Mouse (Mus musculus) midbrain, postnatal 0 days (tissue): ENCODE data around the gene Olfr965. TPM values are rescaled to one million over a fixed set of nuclear protein-coding genes. Genes with fewer than 3 reads are reported as not detected.
A peak's percentile ranks its signal among the peaks of the same experiment; 100 is the strongest.

Experiments used
- ATAC-seq: fragments of 200-750 bp; cut with Nextera tagmentation; 2 replicates; pipeline ENCODE4 v1.8.0; 2017; ENCODE audit warnings: moderate number of reproducible peaks, mild to moderate bottlenecking, moderate TSS enrichment, moderate library complexity; ENCODE audit not compliant: low FRiP score
- DNase-seq: peaks from one replicate; pipeline ENCODE4 v3.0.0-alpha.2; 2015; ENCODE audit warnings: low spot score
- H3K27ac ChIP-seq: fragments of 300-500 bp; sonication (generic); 2 replicates; pipeline ENCODE4 v1.5.1; 2014; ENCODE audit warnings: low read depth, mild to moderate bottlenecking, low read length, mixed read lengths
- H3K27me3 ChIP-seq: fragments of 300-500 bp; sonication (generic); 2 replicates; pipeline ENCODE4 v1.6.1; 2014; ENCODE audit warnings: low read length, control low read depth, mixed read lengths; ENCODE audit not compliant: insufficient read depth
- H3K36me3 ChIP-seq: fragments of 300-500 bp; sonication (generic); 2 replicates; pipeline ENCODE4 v1.6.1; 2014; ENCODE audit warnings: low read length, control low read depth, mixed read lengths; ENCODE audit not compliant: insufficient read depth
- H3K4me1 ChIP-seq: fragments of 300-500 bp; sonication (generic); 2 replicates; pipeline ENCODE4 v1.6.1; 2014; ENCODE audit warnings: mild to moderate bottlenecking, control low read depth, antibody characterized with exemption, low read length, mixed read lengths; ENCODE audit not compliant: insufficient read depth
- H3K4me2 ChIP-seq: fragments of 300-500 bp; sonication (generic); 2 replicates; pipeline ENCODE4 v1.6.1; 2014; ENCODE audit warnings: low read depth, mild to moderate bottlenecking, low read length, mixed read lengths; ENCODE audit not compliant: poor library complexity, severe bottlenecking
- H3K4me3 ChIP-seq: fragments of 300-500 bp; sonication (generic); 2 replicates; pipeline ENCODE4 v1.5.1; 2014; ENCODE audit warnings: low read depth, mild to moderate bottlenecking, low read length, moderate library complexity
- H3K9ac ChIP-seq: fragments of 300-500 bp; sonication (generic); replicated peaks from 2 replicates; pipeline ENCODE4 v1.6.1; 2014; ENCODE audit warnings: mild to moderate bottlenecking, low read length, moderate library complexity, mixed read lengths; ENCODE audit not compliant: poor library complexity, severe bottlenecking
- H3K9me3 ChIP-seq: fragments of 300-500 bp; sonication (generic); 2 replicates; pipeline ENCODE4 v1.6.1; 2016; ENCODE audit warnings: low read length, control low read depth
- CTCF ChIP-seq: IDR thresholded peaks from 2 replicates; pipeline ENCODE4 v1.5.1; 2016; ENCODE audit warnings: antibody characterized with exemption, mild to moderate bottlenecking
- WGBS: fragments of 180-500 bp; shearing (Covaris S2); extraction: QIAGEN DNeasy Blood & Tissue Kit; methylation state at CpG from one replicate; pipeline ENCODE4 v1.1.7; 2014; 5-methylcytosine and 5-hydroxymethylcytosine counted together
- polyA plus RNA-seq: library from polyadenylated mRNA; unstranded; fragments of >200 nt; fragmentation: Nextera tagmentation; extraction: Ambion mirVana; gene quantifications from 2 replicates; pipeline ENCODE4 v1.2.1, GENCODE M21; 2015
- total RNA-seq: library from RNA; depleted of rRNA; stranded (reverse); fragments of >200 nt; gene quantifications from 2 replicates; pipeline ENCODE4 v1.2.3, GENCODE M21; 2014; rRNA removed

Olfr965 gene
- total and polyA plus RNA-seq, 2 experiments from 2014 or later = not detected

- Histone ChIP-seq H3K9ac (no peak within 1 kb of the TSS), H3K4me3 (no peak within 1 kb of the TSS), H3K4me2 (no peak within 1 kb of the TSS)
Measured at GRCm38 (mm10) chr9:39707017-39707416, 4.1 kb upstream of the Olfr965 start, which contains the start of gene Olfr149. Olfr149 (minus strand) TSS chr9:39707117.

GRCm38 (mm10) chr9:39708958-39709357, 2.2 kb upstream of the Olfr965 start:
- no peak overlapping the region for H3K27ac ChIP-seq
- WGBS = 71% methylated on average over 3 of the region's 3 CpGs
- H3K4me1 ChIP-seq = no peaks in the 10 kb centered on the region
- H3K4me3 ChIP-seq = no peak overlapping the region
- DNase-seq (peak; percentile 8), ATAC-seq (no peak)
- no peak overlapping the region for H3K4me2 ChIP-seq
- TF ChIP-seq CTCF = no peak
- no peaks in the 10 kb centered on the region for H3K36me3 ChIP-seq
- no peaks in the 10 kb centered on the region for H3K27me3 ChIP-seq
- H3K9me3 ChIP-seq = no peaks in the 10 kb centered on the region
- no peak overlapping the region for H3K9ac ChIP-seq

More at GRCm38 (mm10) chr9:39707017-39707416, 4.1 kb upstream of the Olfr965 start, which contains the start of gene Olfr149:
- Histone ChIP-seq H3K4me1 (no peaks in the 10 kb centered on the region), H3K9me3 (no peaks in the 10 kb centered on the region), H3K36me3 (no peaks in the 10 kb centered on the region), H3K27ac (no peak within 1 kb of the TSS), H3K27me3 (no peaks in the 10 kb centered on the region)
- no peak for TF ChIP-seq CTCF
- ATAC-seq (no peak), DNase-seq (no peak)

GRCm38 (mm10) chr9:39730678-39731077, 19.5 kb downstream of the Olfr965 start, which contains the start of gene Olfr150:
Olfr150 (plus strand) TSS chr9:39730978.
- Histone ChIP-seq H3K4me2 (no peak within 1 kb of the TSS), H3K27me3 (no peaks in the 10 kb centered on the region), H3K36me3 (no peaks in the 10 kb centered on the region), H3K4me3 (no peak within 1 kb of the TSS), H3K9me3 (no peaks in the 10 kb centered on the region), H3K27ac (no peak within 1 kb of the TSS), H3K4me1 (no peaks in the 10 kb centered on the region), H3K9ac (no peak within 1 kb of the TSS)
- ATAC-seq (no peak), DNase-seq (no peak)
- no peak for TF ChIP-seq CTCF

GRCm38 (mm10) chr9:39740741-39741140, 29.6 kb downstream of the Olfr965 start:
- no peak for TF ChIP-seq CTCF
- Histone ChIP-seq H3K4me3 (no peak overlapping the region), H3K27ac (no peak overlapping the region)

GRCm38 (mm10) chr9:39745949-39746348, 34.8 kb downstream of the Olfr965 start, which contains the start of gene Olfr967:
Olfr967 (plus strand) TSS chr9:39746249.
- Histone ChIP-seq H3K27ac (no peak within 1 kb of the TSS), H3K4me1 (no peaks in the 10 kb centered on the region), H3K27me3 (no peaks in the 10 kb centered on the region), H3K4me2 (no peak within 1 kb of the TSS), H3K9ac (no peak within 1 kb of the TSS), H3K36me3 (no peaks in the 10 kb centered on the region), H3K4me3 (no peak within 1 kb of the TSS), H3K9me3 (no peaks in the 10 kb centered on the region)
- TF ChIP-seq CTCF = no peak
- DNase-seq (no peak), ATAC-seq (no peak)

More at GRCm38 (mm10) chr9:39740741-39741140, 29.6 kb downstream of the Olfr965 start:
- H3K4me2 ChIP-seq = no peak overlapping the region
- ATAC-seq (no peak), DNase-seq (no peak)
- no peaks in the 10 kb centered on the region for H3K27me3 ChIP-seq
- WGBS = 90% methylated on average over 1 of the region's 1 CpGs
- H3K9me3 ChIP-seq = no peaks in the 10 kb centered on the region
- no peaks in the 10 kb centered on the region for H3K36me3 ChIP-seq
- H3K9ac ChIP-seq = no peak overlapping the region
- H3K4me1 ChIP-seq = no peaks in the 10 kb centered on the region

GRCm38 (mm10) chr9:39746428-39746827, 35.3 kb downstream of the Olfr965 start:
- Histone ChIP-seq H3K9me3 (no peaks in the 10 kb centered on the region), H3K27me3 (no peaks in the 10 kb centered on the region), H3K36me3 (no peaks in the 10 kb centered on the region), H3K4me2 (no peak overlapping the region), H3K9ac (no peak overlapping the region), H3K4me3 (no peak overlapping the region), H3K4me1 (no peaks in the 10 kb centered on the region), H3K27ac (no peak overlapping the region)
- DNase-seq (no peak), ATAC-seq (no peak)
- WGBS = 97% methylated on average over 1 of the region's 1 CpGs
- TF ChIP-seq CTCF = no peak

Other genes with a start within 250 kb of the Olfr965 start
- gene Olfr955, start 239.4 kb upstream of the Olfr965 start, total RNA-seq = not detected in 2 replicates
- gene Olfr955, start 239.4 kb upstream of the Olfr965 start, polyA plus RNA-seq = not detected in 2 replicates
- not detected in 2 replicates for gene Olfr44, start 217.4 kb upstream of the Olfr965 start, total RNA-seq
- not detected in 2 replicates for gene Olfr44, start 217.4 kb upstream of the Olfr965 start, polyA plus RNA-seq
- gene Olfr957, start 195.5 kb upstream of the Olfr965 start, total RNA-seq = not detected in 2 replicates
- gene Olfr957, start 195.5 kb upstream of the Olfr965 start, polyA plus RNA-seq = not detected in 2 replicates
- gene Olfr958, start 157.3 kb upstream of the Olfr965 start, total RNA-seq = not detected in 2 replicates
- gene Olfr958, start 157.3 kb upstream of the Olfr965 start, polyA plus RNA-seq = not detected in 2 replicates
- gene Olfr959, start 135.8 kb upstream of the Olfr965 start, total RNA-seq = 0.16 TPM in 1 of 2 replicates, not detected in the other
- 0.05 TPM in 1 of 2 replicates, not detected in the other for gene Olfr959, start 135.8 kb upstream of the Olfr965 start, polyA plus RNA-seq
- 363 and 387 TPM in 2 replicates for gene AW551984, start 107.0 kb upstream of the Olfr965 start, total RNA-seq
- 260 and 267 TPM in 2 replicates for gene AW551984, start 107.0 kb upstream of the Olfr965 start, polyA plus RNA-seq
- not detected in 2 replicates for gene Olfr148, start 100.7 kb upstream of the Olfr965 start, total RNA-seq
- not detected in 2 replicates for gene Olfr148, start 100.7 kb upstream of the Olfr965 start, polyA plus RNA-seq
- gene Olfr960, start 90.0 kb upstream of the Olfr965 start, total RNA-seq = not detected in 2 replicates
- not detected in 2 replicates for gene Olfr960, start 90.0 kb upstream of the Olfr965 start, polyA plus RNA-seq
- gene Olfr961, start 66.3 kb upstream of the Olfr965 start, total RNA-seq = not detected in 2 replicates
- not detected in 2 replicates for gene Olfr961, start 66.3 kb upstream of the Olfr965 start, polyA plus RNA-seq
- not detected in 2 replicates for gene Olfr963, start 44.1 kb upstream of the Olfr965 start, total RNA-seq
- gene Olfr963, start 44.1 kb upstream of the Olfr965 start, polyA plus RNA-seq = not detected in 2 replicates
- not detected in 2 replicates for gene Olfr149, start 4.2 kb upstream of the Olfr965 start, total RNA-seq
- not detected in 2 replicates for gene Olfr149, start 4.2 kb upstream of the Olfr965 start, polyA plus RNA-seq
- not detected in 2 replicates for gene Olfr150, start 19.6 kb downstream of the Olfr965 start, total RNA-seq
- not detected in 2 replicates for gene Olfr150, start 19.6 kb downstream of the Olfr965 start, polyA plus RNA-seq
- gene Olfr967, start 34.9 kb downstream of the Olfr965 start, total RNA-seq = not detected in 2 replicates
- gene Olfr967, start 34.9 kb downstream of the Olfr965 start, polyA plus RNA-seq = not detected in 2 replicates
- gene Olfr968, start 71.9 kb downstream of the Olfr965 start, total RNA-seq = not detected in 2 replicates
- not detected in 2 replicates for gene Olfr968, start 71.9 kb downstream of the Olfr965 start, polyA plus RNA-seq
- gene Olfr969, start 79.6 kb downstream of the Olfr965 start, total RNA-seq = not detected in 2 replicates
- gene Olfr969, start 79.6 kb downstream of the Olfr965 start, polyA plus RNA-seq = not detected in 2 replicates
- not detected in 2 replicates for gene Olfr970, start 97.5 kb downstream of the Olfr965 start, total RNA-seq
- gene Olfr970, start 97.5 kb downstream of the Olfr965 start, polyA plus RNA-seq = not detected in 2 replicates
- not detected in 2 replicates for gene Olfr971, start 125.5 kb downstream of the Olfr965 start, total RNA-seq
- not detected in 2 replicates for gene Olfr971, start 125.5 kb downstream of the Olfr965 start, polyA plus RNA-seq
- not detected in 2 replicates for gene Olfr972, start 155.1 kb downstream of the Olfr965 start, total RNA-seq
- gene Olfr972, start 155.1 kb downstream of the Olfr965 start, polyA plus RNA-seq = not detected in 2 replicates
- gene Olfr229, start 196.0 kb downstream of the Olfr965 start, total RNA-seq = not detected in 2 replicates
- gene Olfr229, start 196.0 kb downstream of the Olfr965 start, polyA plus RNA-seq = not detected in 2 replicates
- not detected in 2 replicates for gene Olfr974, start 226.1 kb downstream of the Olfr965 start, total RNA-seq
- gene Olfr974, start 226.1 kb downstream of the Olfr965 start, polyA plus RNA-seq = 0.10 TPM in 1 of 2 replicates, not detected in the other
- not detected in 2 replicates for gene Olfr975, start 240.7 kb downstream of the Olfr965 start, total RNA-seq
- gene Olfr975, start 240.7 kb downstream of the Olfr965 start, polyA plus RNA-seq = not detected in 2 replicates
- gene Olfr976, start 249.8 kb downstream of the Olfr965 start, total RNA-seq = not detected in 2 replicates
- gene Olfr976, start 249.8 kb downstream of the Olfr965 start, polyA plus RNA-seq = not detected in 2 replicates